23 mouse cellular contexts compared by ENCODE assay signal in the genomic region with DNA sequence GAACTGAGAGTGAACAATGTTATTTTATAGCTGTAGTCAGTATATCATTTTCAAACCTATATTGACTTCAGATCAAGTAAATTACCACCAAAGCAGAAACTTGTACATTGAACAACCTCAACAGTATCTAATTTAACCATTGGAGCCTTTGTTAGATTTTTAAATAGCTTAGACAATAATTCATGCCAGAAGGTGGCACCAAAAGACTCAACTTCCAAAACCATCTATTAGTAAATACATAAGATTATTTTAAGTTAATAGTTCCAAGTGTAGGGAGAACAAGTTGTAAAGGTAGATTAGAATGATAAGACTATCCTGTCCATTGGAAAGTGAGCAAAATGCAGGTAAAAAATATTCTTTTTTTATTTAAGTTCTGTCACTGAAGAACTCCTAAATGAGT.
DNase-seq lines count a peak whose midpoint lies in the region; ATAC-seq and TF ChIP-seq lines count a peak whose summit lies in the region.
"Had no signal": no experiment of that assay in that cellular context is flagged by ENCODE, and none has a peak within 500 bp of the region (broad histone marks: within the 10 kb centered on the region; RNA-seq: fewer than 3 reads in every experiment).

No protein-coding gene starts in this region.

- H3K9ac ChIP-seq in midbrain, embryonic 14.5 days (replicated peaks; ENCODE audit: low read length) = no peak overlapping the region
- no peak overlapping the region for H3K9ac ChIP-seq in midbrain, embryonic 13.5 days (replicated peaks)
- no peak overlapping the region for H3K9ac ChIP-seq in hindbrain, postnatal 0 days (replicated peaks; ENCODE audit: low read length)
- H3K9ac ChIP-seq: forebrain, embryonic 13.5 days; heart, embryonic 13.5 days; hindbrain, embryonic 14.5 days had no signal

- H3K4me2 ChIP-seq in midbrain, embryonic 14.5 days (ENCODE audit: low read length) = no peak overlapping the region
- H3K4me2 ChIP-seq in midbrain, embryonic 13.5 days (replicated peaks) = no peak overlapping the region
- no peak overlapping the region for H3K4me2 ChIP-seq in hindbrain, postnatal 0 days (ENCODE audit: low read depth, low read length)
- H3K4me2 ChIP-seq: forebrain, embryonic 13.5 days; heart, embryonic 13.5 days; hindbrain, embryonic 14.5 days had no signal

- no peaks in the 10 kb centered on the region for H3K27me3 ChIP-seq in midbrain, embryonic 14.5 days (ENCODE audit: control insufficient read depth, insufficient read depth, low read length)
- H3K27me3 ChIP-seq in midbrain, embryonic 13.5 days = no peaks in the 10 kb centered on the region
- H3K27me3 ChIP-seq in hindbrain, postnatal 0 days (ENCODE audit: insufficient read depth, low read length) = no peaks in the 10 kb centered on the region
- H3K27me3 ChIP-seq: forebrain, embryonic 13.5 days; heart, embryonic 13.5 days had no signal

- DNase-seq in layer of hippocampus, adult 2 months (ENCODE audit: low spot score in 2 of 2) = no peak
- DNase-seq in layer of hippocampus, adult 9-11 months = no peak
- DNase-seq in midbrain, embryonic 14.5 days = peak; percentile 12
- DNase-seq in brain, embryonic 14.5 days (ENCODE audit: low read depth) = peak; percentile 17
- no peak for DNase-seq in hindbrain, postnatal 0 days (ENCODE audit: low spot score)
- DNase-seq: adrenal gland, postnatal 14 days; cerebellum, adult 18-20 months; cerebellum, adult 9-10 months; cerebellum, postnatal 14 days; gastrocnemius, postnatal 10 days; gastrocnemius, postnatal 36 days; heart, adult 2 months; heart, postnatal 14 days; heart, postnatal 4 days had no signal

- peaks cover 2% of the 10 kb centered on the region; the same call in 1 of the 2 replicates for H3K4me1 ChIP-seq in midbrain, embryonic 14.5 days (ENCODE audit: control insufficient read depth, insufficient read depth, low read length)
- H3K4me1 ChIP-seq in midbrain, embryonic 13.5 days (replicated peaks) = peaks cover 4% of the 10 kb centered on the region; the same call in 1 of the 2 replicates
- H3K4me1 ChIP-seq in hindbrain, postnatal 0 days (ENCODE audit: insufficient read depth, low read length) = no peaks in the 10 kb centered on the region
- H3K4me1 ChIP-seq: forebrain, embryonic 13.5 days; heart, embryonic 10.5 days; heart, embryonic 13.5 days had no signal

- no peaks in the 10 kb centered on the region for H3K9me3 ChIP-seq in midbrain, embryonic 14.5 days (ENCODE audit: control insufficient read depth, low read length)
- no peaks in the 10 kb centered on the region for H3K9me3 ChIP-seq in midbrain, embryonic 13.5 days
- no peaks in the 10 kb centered on the region for H3K9me3 ChIP-seq in hindbrain, postnatal 0 days (ENCODE audit: low read length)
- H3K9me3 ChIP-seq: forebrain, embryonic 10.5 days; forebrain, embryonic 13.5 days; heart, embryonic 10.5 days; heart, embryonic 13.5 days had no signal

- TF ChIP-seq POLR2A in brain, embryonic 14.5 days (IDR thresholded peaks at IDR 0.05; ENCODE audit: borderline replicate concordance, extremely low read depth, insufficient read depth, insufficient read length, poor library complexity, severe bottlenecking) = no peak

- peak; percentile 57 for TF ChIP-seq CTCF in layer of hippocampus, adult 2 months (conservative IDR thresholded peaks at IDR 0.05)
- TF ChIP-seq CTCF in brain, embryonic 14.5 days (IDR thresholded peaks at IDR 0.05; ENCODE audit: borderline replicate concordance, extremely low read depth, insufficient read depth, insufficient read length) = no peak
- TF ChIP-seq CTCF in hindbrain, postnatal 0 days (IDR thresholded peaks at IDR 0.05; ENCODE audit: low read depth) = no peak

- H3K27ac ChIP-seq in layer of hippocampus, adult 2 months = no peak overlapping the region
- H3K27ac ChIP-seq in midbrain, embryonic 14.5 days (replicated peaks; ENCODE audit: low read depth, low read length) = no peak overlapping the region
- H3K27ac ChIP-seq in midbrain, embryonic 13.5 days = no peak overlapping the region
- H3K27ac ChIP-seq in hindbrain, postnatal 0 days = no peak overlapping the region
- H3K27ac ChIP-seq: forebrain, embryonic 10.5 days; forebrain, embryonic 13.5 days; heart, adult 2 months; heart, embryonic 10.5 days; heart, embryonic 13.5 days; hindbrain, embryonic 14.5 days had no signal

- H3K4me3 ChIP-seq in layer of hippocampus, adult 2 months = no peak overlapping the region
- no peak overlapping the region for H3K4me3 ChIP-seq in midbrain, embryonic 14.5 days (replicated peaks; ENCODE audit: low read depth, low read length)
- no peak overlapping the region for H3K4me3 ChIP-seq in midbrain, embryonic 13.5 days (replicated peaks)
- H3K4me3 ChIP-seq in hindbrain, postnatal 0 days (ENCODE audit: low read length) = no peak overlapping the region
- H3K4me3 ChIP-seq: forebrain, embryonic 10.5 days; forebrain, embryonic 13.5 days; heart, adult 2 months; heart, embryonic 10.5 days; heart, embryonic 13.5 days had no signal

- H3K36me3 ChIP-seq in midbrain, embryonic 14.5 days (ENCODE audit: control insufficient read depth, insufficient read depth, low read length) = no peaks in the 10 kb centered on the region
- no peaks in the 10 kb centered on the region for H3K36me3 ChIP-seq in midbrain, embryonic 13.5 days
- no peaks in the 10 kb centered on the region for H3K36me3 ChIP-seq in hindbrain, postnatal 0 days (ENCODE audit: insufficient read depth, low read length)
- H3K36me3 ChIP-seq: forebrain, embryonic 10.5 days; heart, embryonic 10.5 days; heart, embryonic 13.5 days had no signal

- ATAC-seq in midbrain, embryonic 14.5 days (ENCODE audit: low FRiP score, low TSS enrichment) = no peak
- ATAC-seq in midbrain, embryonic 13.5 days = no peak
- ATAC-seq in hindbrain, postnatal 0 days = no peak
- ATAC-seq: activated CD4-positive, CD25-positive, alpha-beta regulatory T cell, adult 4 months; CD4-positive, CD25-positive, alpha-beta regulatory T cell, adult 4 months; forebrain, embryonic 13.5 days; forebrain, embryonic 16.5 days had no signal

Comparison
In these comparisons a context has a peak if more than half of its experiments do, and no peak if none do; other contexts are left out.
1. DNase-seq: peak in midbrain, embryonic 14.5 days (single experiment) and brain, embryonic 14.5 days (single experiment); none in layer of hippocampus, adult 2 months (0 of 2), layer of hippocampus, adult 9-11 months (single experiment) and hindbrain, postnatal 0 days (single experiment).